Mouse (Mus musculus) spleen, embryonic (tissue): ENCODE data around the gene Rps6.

Source experiments
- CTCF ChIA-PET: fragments of 350-600 bp; sonication (Branson Sonifier 250); formaldehyde crosslinking; loops from one replicate; lab custom pipeline; 2022; lab: Charles Lee

Rps6 gene

DNA sequence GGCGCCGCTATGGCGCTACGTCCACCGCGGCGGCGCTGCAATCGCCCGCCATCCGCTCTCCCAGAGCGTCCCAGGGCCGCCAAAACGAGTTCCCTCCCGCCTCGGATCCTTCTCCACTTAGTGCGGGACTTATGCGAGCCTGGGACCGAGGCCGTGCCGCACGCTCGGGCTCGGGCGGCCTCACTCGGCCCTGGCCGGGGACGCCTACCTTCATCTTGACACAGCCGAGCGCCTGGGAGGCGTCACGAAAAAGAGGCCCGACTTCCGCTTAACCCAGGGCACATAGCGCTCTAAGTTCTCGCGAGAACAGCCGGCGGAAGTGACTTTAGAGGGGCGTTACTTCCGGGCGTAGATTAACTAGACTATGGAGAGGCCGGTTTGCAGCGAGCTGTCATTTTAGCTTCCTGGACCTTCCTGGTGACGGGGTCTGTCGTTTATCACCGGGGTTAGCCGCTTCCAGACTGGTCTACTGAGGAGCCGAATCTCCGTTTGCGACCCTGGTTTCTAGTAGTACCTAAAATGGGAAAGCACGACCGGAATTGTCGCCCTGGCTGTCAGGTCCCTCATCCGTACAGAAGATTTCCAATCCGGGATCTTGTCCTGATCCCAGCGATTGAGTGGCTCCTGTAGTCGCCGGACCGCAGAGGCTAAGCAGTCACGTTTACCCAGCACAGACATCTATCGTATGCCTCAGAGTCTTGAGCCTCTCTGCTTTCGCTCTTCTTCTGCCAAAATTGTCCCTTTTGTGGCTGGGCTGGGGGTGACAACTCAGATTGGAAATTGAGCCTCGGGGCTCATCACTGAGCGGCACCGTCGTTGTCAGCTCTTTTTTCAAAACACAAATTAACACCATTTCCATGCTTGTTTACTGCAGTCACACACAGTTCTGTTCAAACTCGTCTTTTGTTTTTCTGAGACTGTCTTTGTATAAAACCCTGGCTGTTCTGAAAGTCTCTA lies at the start of gene Rps6:
Rps6 (minus strand) TSS at position 300 of the 957 bp plus-strand sequence.
- CTCF ChIA-PET, result interaction anchor here (0.5 kb wide), 1 partner anchor 17 kb away, joined by 3 read pairs; no protein-coding TSS in a partner anchor

DNA sequence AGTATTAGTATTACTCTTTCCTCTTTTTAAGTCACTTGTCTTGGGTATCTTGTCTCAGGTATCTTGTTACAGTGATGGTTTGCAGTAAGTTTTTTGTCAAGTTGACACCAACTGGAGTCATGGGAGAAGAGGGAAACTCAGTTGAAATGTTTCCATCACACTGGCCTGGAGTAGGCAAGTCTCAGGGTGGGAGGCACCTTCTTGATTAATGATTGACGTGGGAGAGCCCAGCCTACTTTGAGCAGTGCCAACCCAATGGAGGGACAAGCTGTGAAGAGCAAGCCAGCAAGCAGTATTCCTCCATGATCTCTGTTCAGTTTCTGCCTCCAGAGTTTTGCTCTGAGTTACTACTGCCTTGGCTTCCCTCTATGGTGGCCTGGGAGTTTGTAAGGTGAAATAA lies 48.7 kb upstream of the Rps6 start:
- CTCF ChIA-PET, result no interaction called here

DNA sequence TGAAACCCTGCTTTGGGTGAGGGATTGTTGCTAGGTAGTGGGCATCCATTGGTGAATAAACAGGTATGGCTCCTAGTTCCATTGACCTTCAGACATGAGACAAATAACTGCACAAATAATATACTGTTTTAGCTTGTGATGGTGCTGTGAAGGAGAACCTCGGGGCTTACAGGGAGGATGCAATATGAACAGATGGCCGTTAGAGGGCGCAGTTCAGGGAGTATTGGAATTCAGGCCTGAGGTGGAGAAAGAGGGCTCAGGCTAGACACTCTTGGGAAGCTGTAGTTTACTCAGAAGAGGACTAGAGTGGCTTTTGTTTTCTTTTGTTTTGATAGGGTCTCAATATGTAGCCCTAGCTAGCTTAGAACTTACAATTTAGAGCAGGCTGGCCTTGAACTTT lies 47.8 kb upstream of the Rps6 start:
- CTCF ChIA-PET, result no interaction called here

DNA sequence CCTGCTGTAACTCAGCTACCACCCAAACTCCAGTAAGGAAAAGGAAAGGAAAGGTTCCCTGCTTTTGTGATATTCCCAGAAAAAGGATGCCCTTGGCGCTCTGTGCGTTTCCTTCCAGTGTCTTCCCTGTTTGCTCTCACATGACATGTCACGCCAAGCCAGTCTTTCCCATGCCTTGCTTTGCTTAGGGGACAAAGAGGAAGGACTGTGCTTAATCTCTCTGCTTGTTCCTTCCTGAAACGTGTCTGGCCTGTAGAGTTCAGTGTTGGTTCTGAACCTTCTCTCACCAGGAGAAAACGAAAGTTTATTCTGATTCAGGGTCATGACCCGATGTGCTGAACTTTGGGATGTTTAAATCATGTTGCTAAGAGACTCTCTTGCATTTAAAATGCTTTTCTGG lies 45.1 kb upstream of the Rps6 start:
- CTCF ChIA-PET, result no interaction called here

- CTCF ChIA-PET, result no interaction called here
Measured at GRCm38 (mm10) chr4:86898791-86899474, 41.7 kb upstream of the Rps6 start.

GRCm38 (mm10) chr4:86897411-86897810 lies 40.2 kb upstream of the Rps6 start:
- CTCF ChIA-PET, result no interaction called here

GRCm38 (mm10) chr4:86887879-86888278 lies 30.7 kb upstream of the Rps6 start:
- CTCF ChIA-PET, result no interaction called here

DNA sequence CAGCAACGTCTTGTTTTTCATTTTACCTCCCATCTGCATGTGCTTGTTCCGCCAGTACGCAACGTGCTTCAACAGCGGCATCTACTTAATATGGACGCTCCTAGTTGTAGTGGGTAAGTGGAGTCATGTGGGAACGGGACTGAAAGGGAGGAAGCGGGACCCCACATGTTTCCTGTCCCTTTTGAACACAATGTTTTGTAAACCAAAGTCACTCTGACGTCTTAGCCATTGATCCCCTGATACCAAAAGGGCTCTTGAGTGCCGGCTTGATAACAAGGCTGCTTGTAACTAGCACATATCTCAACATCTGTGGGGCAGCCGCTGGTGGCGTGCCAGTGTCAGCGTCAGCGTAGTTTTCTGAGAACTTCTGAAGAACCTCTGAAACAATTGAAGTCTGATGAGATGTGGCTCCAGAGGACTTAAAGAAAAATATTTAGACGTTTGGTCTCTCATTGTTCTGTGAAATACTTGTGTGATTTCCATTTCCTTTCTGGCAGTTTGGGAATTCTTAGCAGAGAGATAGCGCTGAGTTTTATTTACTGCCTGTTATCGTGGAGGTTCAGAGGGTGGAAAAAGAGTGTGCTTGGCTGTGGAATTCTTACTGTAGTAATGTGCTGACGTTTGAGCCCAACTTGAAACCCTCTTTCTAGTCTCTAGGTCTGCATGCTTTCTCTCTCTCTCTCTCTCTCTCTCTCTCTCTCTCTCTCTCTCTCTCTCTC lies 29.1 kb upstream of the Rps6 start:
- CTCF ChIA-PET, result interaction anchor here (0.7 kb wide), 1 partner anchor 38 kb away, joined by 3 read pairs; no protein-coding TSS in a partner anchor

GRCm38 (mm10) chr4:86885790-86886159 lies 28.6 kb upstream of the Rps6 start:
- CTCF ChIA-PET, result interaction anchor here (0.7 kb wide), 1 partner anchor 39 kb away, joined by 3 read pairs; no protein-coding TSS in a partner anchor

GRCm38 (mm10) chr4:86884945-86885344 lies 27.7 kb upstream of the Rps6 start:
- CTCF ChIA-PET, result no interaction called here

DNA sequence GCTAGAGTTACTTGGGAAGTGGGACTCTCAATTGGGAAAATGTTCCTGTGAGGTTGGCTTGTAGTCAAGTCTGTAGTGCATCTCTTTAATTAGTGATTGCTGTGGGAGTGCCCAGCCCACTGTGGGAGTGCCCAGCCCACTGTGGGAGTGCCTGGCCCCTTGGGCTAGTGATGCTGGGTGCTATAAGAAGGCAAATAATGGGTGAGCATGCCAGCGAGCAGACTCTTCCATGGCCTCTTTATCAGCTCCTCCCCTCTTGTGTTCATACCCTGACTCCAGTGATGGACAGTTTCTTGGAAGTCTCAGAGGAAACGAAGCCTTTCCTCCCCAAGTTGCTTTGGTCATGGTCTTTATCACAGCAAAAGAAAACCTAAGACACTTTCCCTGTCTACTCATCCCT lies 25.2 kb upstream of the Rps6 start:
- CTCF ChIA-PET, result no interaction called here

DNA sequence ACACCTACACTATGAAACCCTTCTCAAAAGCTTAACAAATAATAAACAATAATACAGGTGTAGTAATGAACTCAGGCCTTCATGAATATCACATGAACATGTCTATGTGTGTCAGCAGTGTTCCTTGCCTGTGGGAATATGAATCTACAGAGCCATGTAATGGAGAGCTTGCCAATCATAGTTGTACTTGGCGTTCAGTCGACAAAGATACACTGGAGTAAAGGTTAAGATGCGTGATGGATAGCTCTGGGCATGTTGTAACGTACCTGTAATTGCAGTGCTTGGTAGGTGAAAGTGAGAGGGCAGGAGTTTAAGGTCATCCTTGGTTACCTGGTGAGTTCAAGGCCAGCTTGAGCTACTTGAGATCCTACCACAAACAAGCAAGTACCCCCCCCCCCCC lies 24.0 kb upstream of the Rps6 start:
- CTCF ChIA-PET, result no interaction called here

- CTCF ChIA-PET, result no interaction called here
Measured at GRCm38 (mm10) chr4:86879477-86879876, 22.3 kb upstream of the Rps6 start.

- CTCF ChIA-PET, result interaction anchor here (0.5 to 0.7 kb wide), 3 partner anchors 17 to 275 kb away, joined by 3 read pairs; partner anchors contain the start of gene Rps6
Measured at GRCm38 (mm10) chr4:86874146-86874847, 17.1 kb upstream of the Rps6 start, which contains the start of gene Acer2. Gene Acer2, plus strand, starts transcription at chr4:86874396.

GRCm38 (mm10) chr4:86873072-86873471 lies 15.9 kb upstream of the Rps6 start:
- CTCF ChIA-PET, result no interaction called here

GRCm38 (mm10) chr4:86871988-86872387 lies 14.8 kb upstream of the Rps6 start:
- CTCF ChIA-PET, result no interaction called here

DNA sequence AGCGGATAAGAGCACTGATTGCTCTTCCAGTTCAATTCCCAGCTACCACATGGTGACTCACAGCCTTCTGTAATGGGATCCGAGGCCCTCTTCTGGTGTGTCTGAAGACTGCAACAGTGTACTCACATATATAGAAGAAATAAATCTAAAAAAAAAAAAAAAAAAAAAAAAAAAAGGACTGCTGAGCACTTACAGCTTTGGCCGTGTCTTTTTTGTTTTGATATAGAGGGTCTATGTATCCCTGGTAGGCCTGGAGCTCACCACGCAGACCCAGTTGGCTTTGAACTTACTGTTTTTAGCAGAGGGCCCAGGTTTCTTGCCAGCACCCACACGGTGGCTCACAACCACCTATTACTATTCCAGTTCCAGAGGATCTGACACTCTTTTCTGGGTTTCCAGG lies 6.9 kb upstream of the Rps6 start:
- CTCF ChIA-PET, result no interaction called here

DNA sequence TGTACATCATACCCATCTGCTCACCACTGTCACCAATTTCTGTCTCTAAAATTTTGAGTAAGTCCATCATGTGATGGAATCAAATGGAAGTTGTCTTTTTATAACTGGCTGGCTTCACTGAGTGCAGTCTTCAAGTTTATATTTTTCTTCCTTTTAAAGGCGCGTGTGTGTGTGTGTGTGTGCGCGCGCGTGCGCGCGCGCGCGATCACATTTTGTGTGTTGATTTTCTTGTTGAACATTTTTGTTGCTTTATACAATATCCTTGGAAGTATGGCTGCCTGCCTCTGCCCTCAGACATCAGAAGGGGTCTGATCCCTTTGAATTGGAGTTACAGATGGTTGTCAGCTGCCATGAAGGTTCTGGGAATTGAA lies 843 bp upstream of the Rps6 start:
- CTCF ChIA-PET, result no interaction called here

- CTCF ChIA-PET, result interaction anchor here (0.5 to 0.6 kb wide), 2 partner anchors 18 to 284 kb away, joined by 3 to 6 read pairs; no protein-coding TSS in a partner anchor
Measured at GRCm38 (mm10) chr4:86856304-86857112, 704 bp downstream of the Rps6 start.
